Mouse (Mus musculus): Measurements from ENCODE around the gene Ctsw.

DNA sequence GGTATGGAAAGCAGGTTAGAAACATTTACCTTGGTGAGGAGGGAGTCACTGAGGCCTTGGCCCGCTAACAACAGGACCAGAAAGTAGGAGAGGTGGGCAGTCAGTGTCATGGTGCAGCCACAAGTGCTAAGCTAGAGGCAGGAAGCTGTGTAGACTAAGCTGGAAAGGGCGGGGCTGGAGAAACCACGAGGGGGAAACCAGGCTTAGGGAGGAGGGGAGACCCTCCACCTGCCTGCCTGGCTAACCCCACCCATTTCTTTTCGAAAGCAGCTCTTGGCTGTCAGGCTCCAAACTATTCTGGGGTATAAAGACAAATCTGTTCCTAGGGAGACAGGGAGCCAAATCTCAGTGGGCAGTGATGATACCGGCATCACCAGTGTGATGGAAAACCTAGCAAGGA lies at the start of gene Ctsw:
- TF ChIP-seq POLR2A (IDR thresholded peaks at IDR 0.05; ENCODE audit: control insufficient read depth, low read depth, low read length) (no peak), CTCF (IDR thresholded peaks at IDR 0.05; ENCODE audit: control insufficient read depth, insufficient read depth, insufficient replicate concordance, low read depth, low read length) (no peak)

All from testis, adult 2 months (tissue).